Comparison of ENCODE assay signal across 12 mouse cellular contexts in the genomic region with DNA sequence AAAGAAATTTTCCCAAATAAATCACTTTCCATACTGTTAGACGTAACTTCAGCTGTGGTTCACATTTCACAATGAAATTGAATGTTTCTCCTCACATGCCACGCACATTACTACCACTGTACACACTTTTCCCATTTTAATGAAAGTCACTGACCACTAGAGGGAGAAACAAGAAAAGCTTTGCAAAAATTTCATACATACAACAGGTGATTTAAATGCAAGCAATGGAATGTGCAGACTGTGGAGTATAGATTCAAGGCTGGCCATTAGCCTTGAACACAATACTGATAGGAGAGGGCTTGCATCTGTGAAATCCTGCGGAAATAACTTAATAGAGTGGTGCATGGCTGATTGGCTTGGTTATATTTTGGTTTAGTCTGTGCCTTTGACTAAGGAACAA. TPM values are rescaled to one million over a fixed set of nuclear protein-coding genes. Genes with fewer than 3 reads are reported as not detected.
DNase-seq lines count a peak whose midpoint lies in the region; ATAC-seq and TF ChIP-seq lines count a peak whose summit lies in the region.
"Had no signal": no experiment of that assay in that cellular context is flagged by ENCODE, and none has a peak within 500 bp of the region (broad histone marks: within the 10 kb centered on the region; RNA-seq: fewer than 3 reads in every experiment).

No protein-coding gene starts in this region.

- no peak for ATAC-seq in kidney, embryonic 15.5 days (replicated peaks; ENCODE audit: low FRiP score)
- peak; percentile 37; the same call in 1 of the 2 replicates for ATAC-seq in midbrain, embryonic 13.5 days

- intact Hi-C loops in gastrocnemius, postnatal 14 days (cut with DNase I; ENCODE audit: low total_unique reads): no loop called here

- no peaks in the 10 kb centered on the region for H3K27me3 ChIP-seq in kidney, embryonic 15.5 days
- H3K27me3 ChIP-seq in E14TG2a.4 (ENCODE audit: insufficient read depth, low read length): no peaks in the 10 kb centered on the region
- no peaks in the 10 kb centered on the region for H3K27me3 ChIP-seq in midbrain, embryonic 13.5 days

- TF ChIP-seq CTCF in E14TG2a.4 (conservative IDR thresholded peaks at IDR 0.05; ENCODE audit: low read length): peak; percentile 35
- TF ChIP-seq CTCF in brain, embryonic 14.5 days (IDR thresholded peaks at IDR 0.05; ENCODE audit: borderline replicate concordance, extremely low read depth, insufficient read depth, insufficient read length): 0 out of 2 replicates have a peak, but pooled peaks have one; percentile 1

- 37% methylated on average over 3 of the region's 3 CpGs for WGBS in kidney, embryonic 15.5 days
- 69% methylated on average over 3 of the region's 3 CpGs for WGBS in midbrain, embryonic 13.5 days

- no peak overlapping the region for H3K27ac ChIP-seq in kidney, embryonic 15.5 days
- H3K27ac ChIP-seq in midbrain, embryonic 13.5 days: no peak overlapping the region

- no peaks in the 10 kb centered on the region for H3K4me1 ChIP-seq in kidney, embryonic 15.5 days
- H3K4me1 ChIP-seq in E14TG2a.4 (replicated peaks; ENCODE audit: low read depth, low read length): no peaks in the 10 kb centered on the region
- 0 out of 2 replicates have a peak, but pooled peaks cover 4% of the 10 kb centered on the region for H3K4me1 ChIP-seq in midbrain, embryonic 13.5 days (replicated peaks)

- no peaks in the 10 kb centered on the region for H3K9me3 ChIP-seq in kidney, embryonic 15.5 days (replicated peaks)
- H3K9me3 ChIP-seq in E14TG2a.4 (ENCODE audit: low read length): no peaks in the 10 kb centered on the region
- H3K9me3 ChIP-seq in midbrain, embryonic 13.5 days: no peaks in the 10 kb centered on the region

- peak; percentile 30 for DNase-seq in kidney, adult 9 months
- DNase-seq in brain, embryonic 14.5 days (ENCODE audit: low read depth): peak; percentile 73
- DNase-seq in urinary bladder, postnatal 25 days (ENCODE audit: low spot score): no peak
- DNase-seq in cerebellum, adult 8-10 months: no peak
- DNase-seq in gastrocnemius, postnatal 14 days: no peak
- DNase-seq: adrenal gland, postnatal 36 days; heart, adult 11 months had no signal

- no peak overlapping the region for H3K4me2 ChIP-seq in kidney, embryonic 15.5 days
- H3K4me2 ChIP-seq in midbrain, embryonic 13.5 days (replicated peaks): no peak overlapping the region

- no peak for TF ChIP-seq POLR2A in brain, embryonic 14.5 days (IDR thresholded peaks at IDR 0.05; ENCODE audit: borderline replicate concordance, extremely low read depth, insufficient read depth, insufficient read length, poor library complexity, severe bottlenecking)

- H3K36me3 ChIP-seq in kidney, embryonic 15.5 days: no peaks in the 10 kb centered on the region
- no peaks in the 10 kb centered on the region for H3K36me3 ChIP-seq in E14TG2a.4 (ENCODE audit: insufficient read depth, low read length)
- no peaks in the 10 kb centered on the region for H3K36me3 ChIP-seq in midbrain, embryonic 13.5 days

- no peak overlapping the region for H3K9ac ChIP-seq in kidney, embryonic 15.5 days
- H3K9ac ChIP-seq in midbrain, embryonic 13.5 days (replicated peaks): no peak overlapping the region

- no peak overlapping the region for H3K4me3 ChIP-seq in kidney, embryonic 15.5 days (replicated peaks)
- no peak overlapping the region for H3K4me3 ChIP-seq in E14TG2a.4 (replicated peaks; ENCODE audit: low read length)
- H3K4me3 ChIP-seq in midbrain, embryonic 13.5 days (replicated peaks): no peak overlapping the region

RNA-seq across cellular contexts. Expression of gene Gpr33, which starts 10.5 kb away (rescaled TPM):
- not detected in 2 replicates for polyA plus RNA-seq in kidney, embryonic 15.5 days (2015; fragmentation: Nextera tagmentation; extraction: Ambion mirVana)
- polyA plus RNA-seq in brain, embryonic 14.5 days (2012; rRNA removed): not detected in 2 replicates
- polyA plus RNA-seq in midbrain, embryonic 13.5 days (2015; fragmentation: Nextera tagmentation; extraction: Ambion mirVana): not detected in 2 replicates
- total RNA-seq in gastrocnemius, postnatal 14 days (2021): not detected
- total RNA-seq: adrenal gland, postnatal 36 days; neutrophil, adult 5-6 weeks had no signal
- polyA plus RNA-seq: limb, embryonic 11.5 days had no signal

RNA-seq across cellular contexts. Expression of gene Dtd2, which starts 32.1 kb away (rescaled TPM):
- 25.6 and 27.8 TPM in 2 replicates for polyA plus RNA-seq in kidney, embryonic 15.5 days (2015; fragmentation: Nextera tagmentation; extraction: Ambion mirVana)
- polyA plus RNA-seq in brain, embryonic 14.5 days (2012; rRNA removed): 10.3 and 13.5 TPM in 2 replicates
- polyA plus RNA-seq in midbrain, embryonic 13.5 days (2015; fragmentation: Nextera tagmentation; extraction: Ambion mirVana): 18.7 and 20.4 TPM in 2 replicates
- total RNA-seq in gastrocnemius, postnatal 14 days (2021): 1 to 10 TPM; 5.1 to 5.8 TPM

RNA-seq across cellular contexts. Expression of gene Nubpl, which starts 59.2 kb away (rescaled TPM):
- 14.6 and 15.7 TPM in 2 replicates for polyA plus RNA-seq in kidney, embryonic 15.5 days (2015; fragmentation: Nextera tagmentation; extraction: Ambion mirVana)
- 3.8 and 4.4 TPM in 2 replicates for polyA plus RNA-seq in brain, embryonic 14.5 days (2012; rRNA removed)
- 9.5 and 10.2 TPM in 2 replicates for polyA plus RNA-seq in midbrain, embryonic 13.5 days (2015; fragmentation: Nextera tagmentation; extraction: Ambion mirVana)
- total RNA-seq in gastrocnemius, postnatal 14 days (2021): 1 to 10 TPM; 3.3 to 3.7 TPM

Comparison
In these comparisons a context has a peak if more than half of its experiments do, and no peak if none do; other contexts are left out.
1. DNase-seq: peak in kidney, adult 9 months (single experiment) and brain, embryonic 14.5 days (single experiment); none in urinary bladder, postnatal 25 days (single experiment), cerebellum, adult 8-10 months (single experiment) and gastrocnemius, postnatal 14 days (single experiment).